Mouse (Mus musculus) brain, embryonic 14.5 days (tissue): ENCODE results near the gene Hps4. TPM values are rescaled to one million over a fixed set of nuclear protein-coding genes. Genes with fewer than 3 reads are reported as not detected.
A peak's percentile ranks its signal among the peaks of the same experiment; 100 is the strongest.

ENCODE experiments used
- DNase-seq: peaks from one replicate; pipeline ENCODE4 v3.0.0-alpha.2; 2011; ENCODE audit warnings: low read depth
- CTCF ChIP-seq: fragments of 200-500 bp; IDR thresholded peaks from 2 replicates; pipeline ENCODE4 v1.5.1; 2012; ENCODE audit warnings: inconsistent platforms, mild to moderate bottlenecking, moderate library complexity, borderline replicate concordance; ENCODE audit not compliant: insufficient read depth, insufficient read length; ENCODE audit errors: extremely low read depth
- POLR2A ChIP-seq: fragments of 200-500 bp; IDR thresholded peaks from 2 replicates; pipeline ENCODE4 v1.6.1; 2012; ENCODE audit warnings: mild to moderate bottlenecking, inconsistent platforms, borderline replicate concordance; ENCODE audit not compliant: poor library complexity, insufficient read depth, insufficient read length, severe bottlenecking; ENCODE audit errors: extremely low read depth
- polyA plus RNA-seq: library from polyadenylated mRNA; depleted of rRNA; stranded (reverse); fragments of >200 nt; gene quantifications from 2 replicates; pipeline ENCODE4 v1.2.3, GENCODE M21; 2012

Hps4 gene
- polyA plus RNA-seq, 1 experiment: 63.3 TPM

GRCm38 (mm10) chr5:112346211-112346965, 3.5 kb downstream of the Hps4 start:
- DNase-seq: no peak
- no peak for TF ChIP-seq CTCF
- TF ChIP-seq POLR2A: no peak

GRCm38 (mm10) chr5:112349169-112349568, 6.3 kb downstream of the Hps4 start:
- DNase-seq: no peak

GRCm38 (mm10) chr5:112355493-112355892, 12.6 kb downstream of the Hps4 start:
- TF ChIP-seq CTCF (no peak), POLR2A (no peak)
- no peak for DNase-seq

More at GRCm38 (mm10) chr5:112349169-112349568, 6.3 kb downstream of the Hps4 start:
- no peak for TF ChIP-seq POLR2A
- no peak for TF ChIP-seq CTCF

GRCm38 (mm10) chr5:112355910-112356309, 13.0 kb downstream of the Hps4 start, which contains the start of gene Gm6583:
Gm6583 (minus strand) TSS chr5:112356033.
- TF ChIP-seq POLR2A: no peak
- no peak for TF ChIP-seq CTCF
- no peak for DNase-seq

- TF ChIP-seq POLR2A (no peak), CTCF (no peak)
- no peak for DNase-seq
These were observed 13.4 kb downstream of the Hps4 start for GRCm38 (mm10) chr5:112356322-112356721.

- no peak for TF ChIP-seq POLR2A
- TF ChIP-seq CTCF: no peak
- DNase-seq: no peak
These were observed 16.6 kb downstream of the Hps4 start for GRCm38 (mm10) chr5:112359520-112359919.

GRCm38 (mm10) chr5:112360077-112360476, 17.2 kb downstream of the Hps4 start:
- no peak for DNase-seq
- no peak for TF ChIP-seq POLR2A
- TF ChIP-seq CTCF: no peak

- no peak for DNase-seq
- TF ChIP-seq POLR2A (no peak), CTCF (no peak)
These were observed 21.4 kb downstream of the Hps4 start for GRCm38 (mm10) chr5:112364184-112364797.

- DNase-seq: no peak
- TF ChIP-seq POLR2A: no peak
These were observed 24.0 kb downstream of the Hps4 start for GRCm38 (mm10) chr5:112366879-112367278.

GRCm38 (mm10) chr5:112367338-112367737, 24.5 kb downstream of the Hps4 start:
- no peak for DNase-seq
- TF ChIP-seq POLR2A (no peak), CTCF (no peak)

GRCm38 (mm10) chr5:112367929-112368328, 25.0 kb downstream of the Hps4 start:
- DNase-seq: no peak
- TF ChIP-seq POLR2A (no peak), CTCF (no peak)

GRCm38 (mm10) chr5:112368666-112369065, 25.8 kb downstream of the Hps4 start:
- DNase-seq: peak; percentile 66

GRCm38 (mm10) chr5:112369326-112369725, 26.4 kb downstream of the Hps4 start:
- no peak for TF ChIP-seq POLR2A
- no peak for TF ChIP-seq CTCF
- no peak for DNase-seq

More at GRCm38 (mm10) chr5:112368666-112369065, 25.8 kb downstream of the Hps4 start:
- TF ChIP-seq CTCF (no peak), POLR2A (no peak)

GRCm38 (mm10) chr5:112370236-112370813, 27.4 kb downstream of the Hps4 start:
- no peak for DNase-seq
- TF ChIP-seq CTCF (no peak), POLR2A (no peak)

GRCm38 (mm10) chr5:112371933-112372332, 29.1 kb downstream of the Hps4 start:
- peak; percentile 98 for DNase-seq

More at GRCm38 (mm10) chr5:112371933-112372332, 29.1 kb downstream of the Hps4 start:
- TF ChIP-seq CTCF: no peak
- no peak for TF ChIP-seq POLR2A
